Mouse (Mus musculus) Muller cell, postnatal 12 days (primary cell): Measurements from ENCODE around the gene Canx.
"Not testable (repeated sequence)": the region's sequence is repeated elsewhere in the genome, so short reads cannot be mapped to it uniquely, and the experiment has no call there.

Experiments used
- DNase-seq: peaks from one replicate; pipeline ENCODE4 v3.0.0-alpha.2; 2015; ENCODE audit errors: inconsistent ontology term

Canx gene

GRCm38 (mm10) chr11:50333181-50333580 lies 7.7 kb upstream of the Canx start:
- DNase-seq: no peak

- DNase-seq: no peak
These were observed 3.9 kb upstream of the Canx start for GRCm38 (mm10) chr11:50329378-50329777.

- DNase-seq: no peak
These were observed 2.7 kb upstream of the Canx start for GRCm38 (mm10) chr11:50328075-50328625.

- no peak for DNase-seq
These were observed 961 bp upstream of the Canx start for GRCm38 (mm10) chr11:50326302-50326966.

GRCm38 (mm10) chr11:50324751-50325471 lies 562 bp downstream of the Canx start:
- no peak for DNase-seq

- DNase-seq: no peak
These were observed 1.6 kb downstream of the Canx start for GRCm38 (mm10) chr11:50323843-50324242.

- DNase-seq: no peak
These were observed 3.1 kb downstream of the Canx start for GRCm38 (mm10) chr11:50322345-50322744.

- DNase-seq: no peak
These were observed 4.2 kb downstream of the Canx start for GRCm38 (mm10) chr11:50321239-50321638.

- not testable (repeated sequence) for DNase-seq
These were observed 6.1 kb downstream of the Canx start for GRCm38 (mm10) chr11:50319343-50319742.

GRCm38 (mm10) chr11:50312803-50313202 lies 12.7 kb downstream of the Canx start:
- no peak for DNase-seq

GRCm38 (mm10) chr11:50303406-50303805 lies 22.1 kb downstream of the Canx start:
- no peak for DNase-seq

- DNase-seq: peak; percentile 99
These were observed 33.1 kb downstream of the Canx start, which contains the start of gene Maml1 for GRCm38 (mm10) chr11:50292190-50292855. Gene Maml1, minus strand, starts transcription at chr11:50292311.

- peak; percentile 58 for DNase-seq
These were observed 33.9 kb downstream of the Canx start for GRCm38 (mm10) chr11:50291321-50292165.

GRCm38 (mm10) chr11:50290486-50291225 lies 34.8 kb downstream of the Canx start:
- DNase-seq: peak; percentile 48

- no peak for DNase-seq
These were observed 39.0 kb downstream of the Canx start for GRCm38 (mm10) chr11:50286428-50286827.

GRCm38 (mm10) chr11:50285696-50286095 lies 39.8 kb downstream of the Canx start:
- DNase-seq: no peak

- no peak for DNase-seq
These were observed 40.2 kb downstream of the Canx start for GRCm38 (mm10) chr11:50285263-50285662.

- peak; percentile 46 for DNase-seq
These were observed 45.4 kb downstream of the Canx start for GRCm38 (mm10) chr11:50280053-50280452.

- DNase-seq: no peak
These were observed 46.5 kb downstream of the Canx start for GRCm38 (mm10) chr11:50279005-50279404.

GRCm38 (mm10) chr11:50277706-50278105 lies 47.8 kb downstream of the Canx start:
- no peak for DNase-seq

GRCm38 (mm10) chr11:50277025-50277424 lies 48.4 kb downstream of the Canx start:
- DNase-seq: no peak
